In the genomic region with DNA sequence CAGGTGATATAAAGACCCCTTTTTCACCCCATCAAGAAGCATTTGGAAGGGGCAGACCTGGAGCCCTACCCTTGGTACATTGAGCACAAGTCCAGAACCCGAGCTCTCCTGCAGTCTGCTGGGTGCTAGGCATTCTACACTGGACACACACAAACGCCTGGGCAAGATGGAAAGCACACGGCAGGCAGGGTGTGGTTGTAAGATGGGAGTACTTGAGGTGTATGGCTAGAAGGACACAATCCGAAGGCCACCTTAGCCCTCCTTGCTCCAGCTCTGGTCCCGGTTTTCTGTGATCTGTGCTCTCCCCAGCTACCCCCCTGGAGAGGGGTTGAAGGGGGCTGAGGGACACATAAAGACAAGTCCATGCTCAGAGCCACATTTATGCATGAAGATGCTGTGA, we compare ENCODE assay signal across 9 mouse cellular contexts. TPM values are rescaled to one million over a fixed set of nuclear protein-coding genes. Genes with fewer than 3 reads are reported as not detected.
DNase-seq lines count a peak whose midpoint lies in the region; ATAC-seq and TF ChIP-seq lines count a peak whose summit lies in the region.
"Had no signal": no experiment of that assay in that cellular context is flagged by ENCODE, and none has a peak within 500 bp of the region (broad histone marks: within the 10 kb centered on the region; RNA-seq: fewer than 3 reads in every experiment).

No protein-coding gene starts in this region.

- no peak for TF ChIP-seq POLR2A in kidney, adult 2 months (IDR thresholded peaks at IDR 0.05; ENCODE audit: low read depth, low read length)

- no peak for TF ChIP-seq CTCF in kidney, postnatal 0 days (IDR thresholded peaks at IDR 0.05; ENCODE audit: low read depth)
- no peak for TF ChIP-seq CTCF in kidney, adult 2 months (conservative IDR thresholded peaks at IDR 0.05; ENCODE audit: insufficient read depth, insufficient read length, low read depth, low read length)

- H3K36me3 ChIP-seq in kidney, postnatal 0 days (ENCODE audit: insufficient read depth, low read length): no peaks in the 10 kb centered on the region
- no peaks in the 10 kb centered on the region for H3K36me3 ChIP-seq in kidney, adult 2 months (ENCODE audit: control insufficient read depth, insufficient read depth, low read length)
- peaks cover under 1% of the 10 kb centered on the region; the same call in 1 of the 2 replicates for H3K36me3 ChIP-seq in embryonic facial prominence, embryonic 15.5 days
- H3K36me3 ChIP-seq in intestine, embryonic 15.5 days: no peaks in the 10 kb centered on the region
- H3K36me3 ChIP-seq in neural tube, embryonic 12.5 days: no peaks in the 10 kb centered on the region

- H3K9me3 ChIP-seq in kidney, postnatal 0 days (replicated peaks; ENCODE audit: low read length): no peaks in the 10 kb centered on the region
- H3K9me3 ChIP-seq in embryonic facial prominence, embryonic 15.5 days (replicated peaks): no peaks in the 10 kb centered on the region
- no peaks in the 10 kb centered on the region for H3K9me3 ChIP-seq in intestine, embryonic 15.5 days
- no peaks in the 10 kb centered on the region for H3K9me3 ChIP-seq in neural tube, embryonic 12.5 days

- no peak overlapping the region for H3K27ac ChIP-seq in kidney, postnatal 0 days
- H3K27ac ChIP-seq in kidney, adult 2 months (ENCODE audit: insufficient read depth, low read depth, low read length): no peak overlapping the region
- H3K27ac ChIP-seq in embryonic facial prominence, embryonic 15.5 days (replicated peaks): peak overlapping the region; percentile 39; the same call in 1 of the 2 replicates
- H3K27ac ChIP-seq in intestine, embryonic 15.5 days: peak overlapping the region; percentile 13; the same call in 1 of the 2 replicates
- peak overlapping the region; percentile 77; the same call in 1 of the 2 replicates for H3K27ac ChIP-seq in neural tube, embryonic 12.5 days

- no peak for DNase-seq in kidney, postnatal 0 days (ENCODE audit: low spot score)
- no peak for DNase-seq in kidney, adult 2 months
- DNase-seq in frontal cortex, postnatal 36 days (ENCODE audit: low spot score in 2 of 2): no peak
- DNase-seq in left cerebral cortex, adult 8-10 months (ENCODE audit: low spot score in 2 of 2): no peak
- DNase-seq in adrenal gland, adult (ENCODE audit: inconsistent age in 2 of 2, low spot score in 1 of 2): no peak

- H3K9ac ChIP-seq in kidney, postnatal 0 days (ENCODE audit: low read depth, low read length): peak overlapping the region; percentile 69
- peak overlapping the region; percentile 83; the same call in 1 of the 2 replicates for H3K9ac ChIP-seq in embryonic facial prominence, embryonic 15.5 days
- H3K9ac ChIP-seq in intestine, embryonic 15.5 days: peak overlapping the region; percentile 79
- H3K9ac ChIP-seq in neural tube, embryonic 12.5 days: peak overlapping the region; percentile 90

- peak overlapping the region; percentile 97 for H3K4me2 ChIP-seq in kidney, postnatal 0 days (ENCODE audit: low read length)
- H3K4me2 ChIP-seq in embryonic facial prominence, embryonic 15.5 days (replicated peaks): peak overlapping the region; percentile 90
- peak overlapping the region; percentile 88 for H3K4me2 ChIP-seq in intestine, embryonic 15.5 days (replicated peaks)
- peak overlapping the region; percentile 93 for H3K4me2 ChIP-seq in neural tube, embryonic 12.5 days (replicated peaks)

- H3K4me1 ChIP-seq in kidney, postnatal 0 days (replicated peaks; ENCODE audit: insufficient read depth, low read length): peaks cover 13% of the 10 kb centered on the region; the same call in 1 of the 2 replicates
- H3K4me1 ChIP-seq in kidney, adult 2 months (ENCODE audit: control insufficient read depth, insufficient read depth, low read length): no peaks in the 10 kb centered on the region
- H3K4me1 ChIP-seq in embryonic facial prominence, embryonic 15.5 days: peaks cover 49% of the 10 kb centered on the region
- H3K4me1 ChIP-seq in intestine, embryonic 15.5 days (replicated peaks): peaks cover 39% of the 10 kb centered on the region
- peaks cover 38% of the 10 kb centered on the region for H3K4me1 ChIP-seq in neural tube, embryonic 12.5 days

- WGBS in kidney, postnatal 0 days: 64% methylated on average over 5 of the region's 5 CpGs
- 74% methylated on average over 5 of the region's 5 CpGs for WGBS in kidney, adult 2 months
- WGBS in embryonic facial prominence, embryonic 15.5 days: 51% methylated on average over 5 of the region's 5 CpGs
- 51% methylated on average over 5 of the region's 5 CpGs for WGBS in intestine, embryonic 15.5 days
- 56% methylated on average over 5 of the region's 5 CpGs for WGBS in neural tube, embryonic 12.5 days

- no peak for ATAC-seq in kidney, postnatal 0 days (replicated peaks; ENCODE audit: low FRiP score, low read depth)
- ATAC-seq in embryonic facial prominence, embryonic 15.5 days (ENCODE audit: insufficient number of reproducible peaks, low FRiP score, low TSS enrichment, low read depth): no peak
- 0 out of 2 replicates have a peak, but pooled peaks have one; percentile 1 for ATAC-seq in intestine, embryonic 15.5 days
- no peak for ATAC-seq in neural tube, embryonic 12.5 days (ENCODE audit: low FRiP score, low read depth)

- H3K27me3 ChIP-seq in kidney, postnatal 0 days (ENCODE audit: insufficient read depth, low read length): peaks cover 8% of the 10 kb centered on the region; the same call in 1 of the 2 replicates
- H3K27me3 ChIP-seq in kidney, adult 2 months (replicated peaks; ENCODE audit: control insufficient read depth, insufficient read depth, low read length): no peaks in the 10 kb centered on the region; the same call in 1 of the 2 replicates
- H3K27me3 ChIP-seq in embryonic facial prominence, embryonic 15.5 days: peaks cover 8% of the 10 kb centered on the region
- peaks cover 7% of the 10 kb centered on the region for H3K27me3 ChIP-seq in intestine, embryonic 15.5 days (replicated peaks)
- H3K27me3 ChIP-seq in neural tube, embryonic 12.5 days (replicated peaks): peaks cover 23% of the 10 kb centered on the region

- peak overlapping the region; percentile 70 for H3K4me3 ChIP-seq in kidney, postnatal 0 days (replicated peaks; ENCODE audit: low read depth, low read length)
- H3K4me3 ChIP-seq in kidney, adult 2 months (ENCODE audit: insufficient read depth, low read depth, low read length): no peak overlapping the region
- peak overlapping the region; percentile 74 for H3K4me3 ChIP-seq in embryonic facial prominence, embryonic 15.5 days (replicated peaks)
- H3K4me3 ChIP-seq in intestine, embryonic 15.5 days (replicated peaks): peak overlapping the region; percentile 81
- H3K4me3 ChIP-seq in neural tube, embryonic 12.5 days: peak overlapping the region; percentile 84

RNA-seq across cellular contexts. Expression of gene Sept5, which starts 0.5 kb away (rescaled TPM):
- 10.4 and 12.0 TPM in 2 replicates for polyA plus RNA-seq in kidney, postnatal 0 days (2015; fragmentation: Nextera tagmentation; extraction: Ambion mirVana)
- polyA plus RNA-seq in kidney, adult 2 months (2012; rRNA removed): 3.1 and 3.8 TPM in 2 replicates
- 51.1 and 64.8 TPM in 2 replicates for polyA plus RNA-seq in embryonic facial prominence, embryonic 15.5 days (2015; fragmentation: Nextera tagmentation; extraction: Ambion mirVana)
- 39.0 and 42.7 TPM in 2 replicates for polyA plus RNA-seq in intestine, embryonic 15.5 days (2015; fragmentation: Nextera tagmentation; extraction: Ambion mirVana)
- 117 and 125 TPM in 2 replicates for polyA plus RNA-seq in neural tube, embryonic 12.5 days (2016; fragmentation: Nextera tagmentation; extraction: Ambion mirVana)
- 100 to 1,000 TPM; 759 to 812 (median 777) TPM for total RNA-seq in left cerebral cortex, adult 8-10 months (2022)

RNA-seq across cellular contexts. Expression of gene Gm49601, which starts 4.1 kb away (rescaled TPM):
- 1.3 and 2.0 TPM in 2 replicates for polyA plus RNA-seq in kidney, postnatal 0 days (2015; fragmentation: Nextera tagmentation; extraction: Ambion mirVana)
- 1.1 and 1.4 TPM in 2 replicates for polyA plus RNA-seq in kidney, adult 2 months (2012; rRNA removed)
- 7.2 and 7.8 TPM in 2 replicates for polyA plus RNA-seq in embryonic facial prominence, embryonic 15.5 days (2015; fragmentation: Nextera tagmentation; extraction: Ambion mirVana)
- 3.5 and 4.3 TPM in 2 replicates for polyA plus RNA-seq in intestine, embryonic 15.5 days (2015; fragmentation: Nextera tagmentation; extraction: Ambion mirVana)
- 11.8 and 12.1 TPM in 2 replicates for polyA plus RNA-seq in neural tube, embryonic 12.5 days (2016; fragmentation: Nextera tagmentation; extraction: Ambion mirVana)
- 100 to 1,000 TPM; 207 to 234 (median 219) TPM for total RNA-seq in left cerebral cortex, adult 8-10 months (2022)
- total RNA-seq: liver, adult 2 months had no signal
- polyA plus RNA-seq: liver, adult 2 months had no signal

RNA-seq across cellular contexts. Expression of gene Gp1bb, which starts 8.1 kb away (rescaled TPM):
- 0.57 and 0.92 TPM in 2 replicates for polyA plus RNA-seq in kidney, postnatal 0 days (2015; fragmentation: Nextera tagmentation; extraction: Ambion mirVana)
- 0.34 and 0.69 TPM in 2 replicates for polyA plus RNA-seq in kidney, adult 2 months (2012; rRNA removed)
- 2.6 and 2.8 TPM in 2 replicates for polyA plus RNA-seq in embryonic facial prominence, embryonic 15.5 days (2015; fragmentation: Nextera tagmentation; extraction: Ambion mirVana)
- 2.2 and 2.5 TPM in 2 replicates for polyA plus RNA-seq in intestine, embryonic 15.5 days (2015; fragmentation: Nextera tagmentation; extraction: Ambion mirVana)
- 12.0 and 12.7 TPM in 2 replicates for polyA plus RNA-seq in neural tube, embryonic 12.5 days (2016; fragmentation: Nextera tagmentation; extraction: Ambion mirVana)
- 1 to 10 TPM in 1 of 4 experiments, under 1 TPM in 2, not detected in 1; 0.36 to 1.1 (median 0.93) TPM for total RNA-seq in left cerebral cortex, adult 8-10 months (2022)
- total RNA-seq: liver, adult 2 months had no signal
- polyA plus RNA-seq: liver, adult 2 months had no signal

RNA-seq across cellular contexts. Expression of gene Tbx1, which starts 39.8 kb away (rescaled TPM):
- polyA plus RNA-seq in kidney, postnatal 0 days (2015; fragmentation: Nextera tagmentation; extraction: Ambion mirVana): 0.23 and 0.32 TPM in 2 replicates
- polyA plus RNA-seq in kidney, adult 2 months (2012; rRNA removed): 0.15 and 1.7 TPM in 2 replicates
- polyA plus RNA-seq in embryonic facial prominence, embryonic 15.5 days (2015; fragmentation: Nextera tagmentation; extraction: Ambion mirVana): 24.0 and 24.3 TPM in 2 replicates
- polyA plus RNA-seq in intestine, embryonic 15.5 days (2015; fragmentation: Nextera tagmentation; extraction: Ambion mirVana): 0.23 and 0.49 TPM in 2 replicates
- 5.5 and 7.2 TPM in 2 replicates for polyA plus RNA-seq in neural tube, embryonic 12.5 days (2016; fragmentation: Nextera tagmentation; extraction: Ambion mirVana)
- 1 to 10 TPM; 1.0 to 2.1 (median 1.6) TPM for total RNA-seq in left cerebral cortex, adult 8-10 months (2022)
- total RNA-seq: liver, adult 2 months had no signal

Comparison
In these comparisons a context has a peak if more than half of its experiments do, and no peak if none do; other contexts are left out.
1. H3K27ac ChIP-seq: peak in embryonic facial prominence, embryonic 15.5 days (single experiment), intestine, embryonic 15.5 days (single experiment) and neural tube, embryonic 12.5 days (single experiment); none in kidney, postnatal 0 days (single experiment) and kidney, adult 2 months (single experiment).
2. Peak in every context shown above with its lines, with median percentiles within 50 percentile points of each other: H3K4me2 ChIP-seq and H3K9ac ChIP-seq.